Mouse (Mus musculus) cerebellum, adult 2 months (tissue): Measurements from ENCODE around the gene Armt1.

Experiments
- CTCF ChIP-seq: fragments of 200-500 bp; IDR thresholded peaks from 2 replicates; pipeline ENCODE4 v1.5.1; 2011; ENCODE audit warnings: low read depth, mild to moderate bottlenecking, control low read depth, low read length, moderate library complexity, borderline replicate concordance; ENCODE audit not compliant: insufficient read depth
- POLR2A ChIP-seq: fragments of 200-500 bp; IDR thresholded peaks from 2 replicates; pipeline ENCODE4 v1.6.1; 2011; ENCODE audit warnings: low read length, control low read depth, borderline replicate concordance; ENCODE audit not compliant: insufficient read depth

GRCm38 (mm10) chr10:4491281-4491680, 59.0 kb downstream of the Armt1 start:
- TF ChIP-seq CTCF = no peak
- TF ChIP-seq POLR2A = no peak
